Mouse (Mus musculus) ES-E14 (cell line): ENCODE results near the gene Smyd3.

Experiments used
- CHD2 ChIP-seq: IDR thresholded peaks from 2 replicates; pipeline ENCODE4 v1.6.1; 2014; ENCODE audit warnings: mild to moderate bottlenecking, low read depth, low read length, inconsistent platforms
- HCFC1 ChIP-seq: IDR thresholded peaks from 2 replicates; pipeline ENCODE4 v1.6.1; 2012; ENCODE audit warnings: low read length, inconsistent platforms, borderline replicate concordance; ENCODE audit not compliant: insufficient read depth
- ZNF384 ChIP-seq: IDR thresholded peaks from 2 replicates; pipeline ENCODE4 v1.6.1; 2012; ENCODE audit warnings: low read depth, low read length, inconsistent platforms

GRCm38 (mm10) chr1:179462376-179462775 is 55.5 kb downstream of the Smyd3 start:
- TF ChIP-seq ZNF384: no peak
- no peak for TF ChIP-seq CHD2
- no peak for TF ChIP-seq HCFC1
